Mouse (Mus musculus): Measurements from ENCODE around the gene Gpr3. TPM values are rescaled to one million over a fixed set of nuclear protein-coding genes. Genes with fewer than 3 reads are reported as not detected.

The Gpr3 gene
- polyA plus RNA-seq, 1 experiment from 2014 or later: 0.19 TPM

DNA sequence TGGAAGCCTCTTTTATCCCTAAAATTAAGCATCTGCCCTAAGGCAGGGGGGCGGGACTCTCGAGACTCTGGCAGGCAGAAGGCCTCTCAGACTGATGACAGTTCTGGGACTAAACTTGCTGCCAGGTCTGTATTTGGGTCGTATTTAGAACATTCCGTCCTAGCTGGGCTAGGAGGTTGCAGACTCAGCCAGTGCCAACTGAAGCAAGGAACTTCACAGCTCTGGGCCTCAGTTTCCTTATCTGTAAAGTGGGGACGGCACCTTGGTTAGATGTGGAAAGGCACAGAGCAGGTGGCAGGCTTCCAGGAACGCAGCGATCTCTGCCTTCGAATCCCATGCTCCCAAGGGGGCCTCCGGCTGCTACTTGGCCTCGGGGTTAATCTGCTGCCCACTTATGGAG lies 13.7 kb upstream of the Gpr3 start:
- no peak overlapping the region for H3K27ac ChIP-seq (ENCODE audit: low read depth, low read length)
- peaks cover 3% of the 10 kb centered on the region for H3K27me3 ChIP-seq (ENCODE audit: control insufficient read depth, insufficient read depth, low read length)
- H3K36me3 ChIP-seq (ENCODE audit: control insufficient read depth, insufficient read depth, low read length): no peaks in the 10 kb centered on the region
- no peak overlapping the region for H3K9ac ChIP-seq (ENCODE audit: low read depth, low read length)
- H3K9me3 ChIP-seq (ENCODE audit: control insufficient read depth, low read length): no peaks in the 10 kb centered on the region
- WGBS: 76% methylated on average over 10 of the region's 10 CpGs
- DNase-seq (ENCODE audit: low spot score): no peak
- ATAC-seq (ENCODE audit: low FRiP score): no peak
- no peak overlapping the region for H3K4me2 ChIP-seq (replicated peaks; ENCODE audit: low read depth, low read length)
- no peak overlapping the region for H3K4me3 ChIP-seq (ENCODE audit: low read depth, low read length)
- no peaks in the 10 kb centered on the region for H3K4me1 ChIP-seq (replicated peaks; ENCODE audit: control insufficient read depth, insufficient read depth, low read length)

DNA sequence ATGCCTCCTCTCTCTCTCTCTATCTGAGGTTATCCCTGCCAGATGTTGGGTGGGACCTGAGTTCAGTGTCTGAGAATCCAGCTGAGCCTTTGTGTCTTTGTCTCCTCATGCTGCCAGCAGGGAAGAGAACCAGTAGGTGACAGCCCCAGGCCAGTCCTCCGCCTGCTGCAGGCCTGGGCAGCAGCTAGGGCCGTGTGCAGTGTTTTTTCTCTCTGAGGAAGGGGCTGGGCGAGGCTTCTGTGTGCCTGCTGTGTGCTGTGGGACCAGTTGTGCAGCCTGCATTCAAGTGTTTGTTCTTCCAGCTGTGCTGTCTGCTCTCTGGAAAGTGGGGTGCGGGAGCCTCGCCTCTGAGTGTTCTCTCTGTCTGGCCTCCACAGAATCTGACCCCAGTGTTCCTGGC lies 11.5 kb upstream of the Gpr3 start:
- WGBS: 51% methylated on average over 5 of the region's 5 CpGs
- DNase-seq (ENCODE audit: low spot score) (no peak), ATAC-seq (ENCODE audit: low FRiP score) (no peak)
- Histone ChIP-seq H3K27me3 (ENCODE audit: control insufficient read depth, insufficient read depth, low read length) (peaks cover 14% of the 10 kb centered on the region), H3K4me2 (replicated peaks; ENCODE audit: low read depth, low read length) (no peak overlapping the region), H3K36me3 (ENCODE audit: control insufficient read depth, insufficient read depth, low read length) (no peaks in the 10 kb centered on the region), H3K27ac (ENCODE audit: low read depth, low read length) (no peak overlapping the region), H3K4me1 (replicated peaks; ENCODE audit: control insufficient read depth, insufficient read depth, low read length) (0 out of 2 replicates have a peak, but pooled peaks cover 2% of the 10 kb centered on the region), H3K4me3 (ENCODE audit: low read depth, low read length) (no peak overlapping the region), H3K9ac (ENCODE audit: low read depth, low read length) (no peak overlapping the region), H3K9me3 (ENCODE audit: control insufficient read depth, low read length) (no peaks in the 10 kb centered on the region)

DNA sequence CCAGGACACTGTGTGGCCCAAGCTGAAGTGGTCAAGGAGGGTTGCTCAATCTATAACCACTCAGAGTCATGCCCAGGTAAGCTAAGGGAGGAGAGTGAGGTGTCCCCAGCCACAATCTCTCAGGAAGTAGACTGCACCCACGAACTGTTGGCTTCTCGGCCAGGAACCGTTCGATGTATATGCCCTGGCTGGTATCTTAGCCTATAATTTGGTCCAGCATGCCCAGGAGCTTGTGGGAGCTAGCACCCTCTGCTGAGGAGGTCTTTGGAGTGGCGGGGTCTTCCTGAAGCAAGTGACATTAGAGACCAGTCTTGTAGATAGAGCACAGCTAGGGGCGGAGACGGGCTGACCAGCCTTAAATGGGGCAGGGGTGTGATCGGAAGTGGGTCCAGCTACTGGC lies 9.4 kb upstream of the Gpr3 start:
- ATAC-seq (ENCODE audit: low FRiP score) (no peak), DNase-seq (ENCODE audit: low spot score) (no peak)
- Histone ChIP-seq H3K4me2 (replicated peaks; ENCODE audit: low read depth, low read length) (no peak overlapping the region), H3K4me1 (replicated peaks; ENCODE audit: control insufficient read depth, insufficient read depth, low read length) (0 out of 2 replicates have a peak, but pooled peaks cover 2% of the 10 kb centered on the region), H3K9ac (ENCODE audit: low read depth, low read length) (no peak overlapping the region), H3K27me3 (ENCODE audit: control insufficient read depth, insufficient read depth, low read length) (peaks cover 14% of the 10 kb centered on the region), H3K4me3 (ENCODE audit: low read depth, low read length) (no peak overlapping the region), H3K9me3 (ENCODE audit: control insufficient read depth, low read length) (no peaks in the 10 kb centered on the region), H3K36me3 (ENCODE audit: control insufficient read depth, insufficient read depth, low read length) (no peaks in the 10 kb centered on the region), H3K27ac (ENCODE audit: low read depth, low read length) (no peak overlapping the region)
- WGBS: 84% methylated on average over 8 of the region's 8 CpGs

DNA sequence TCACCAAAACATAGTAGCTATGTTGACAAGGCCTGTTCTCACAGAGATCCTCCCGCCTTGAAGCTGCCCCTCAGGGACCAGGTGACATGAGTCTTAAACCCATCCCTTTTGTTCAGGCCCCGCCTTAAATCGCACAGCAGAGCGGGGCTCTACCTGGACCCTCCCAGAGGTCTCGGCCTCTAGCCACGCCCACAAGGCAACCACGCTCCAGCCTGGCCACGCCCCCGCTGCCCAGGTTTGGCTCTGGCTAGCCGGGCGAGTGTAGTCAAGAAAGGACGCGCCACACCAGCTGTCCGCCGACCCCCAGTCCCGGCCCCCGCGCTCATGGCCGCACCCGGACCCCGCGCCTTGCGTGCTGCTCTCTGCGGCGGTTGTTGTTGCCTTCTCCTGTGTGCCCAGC lies 8.3 kb upstream of the Gpr3 start:
- Histone ChIP-seq H3K9ac (ENCODE audit: low read depth, low read length) (peak overlapping the region; percentile 34; the same call in 1 of the 2 replicates), H3K4me1 (replicated peaks; ENCODE audit: control insufficient read depth, insufficient read depth, low read length) (0 out of 2 replicates have a peak, but pooled peaks cover 2% of the 10 kb centered on the region), H3K36me3 (ENCODE audit: control insufficient read depth, insufficient read depth, low read length) (no peaks in the 10 kb centered on the region), H3K4me2 (replicated peaks; ENCODE audit: low read depth, low read length) (peak overlapping the region; percentile 43), H3K9me3 (ENCODE audit: control insufficient read depth, low read length) (no peaks in the 10 kb centered on the region), H3K27me3 (ENCODE audit: control insufficient read depth, insufficient read depth, low read length) (peaks cover 14% of the 10 kb centered on the region), H3K4me3 (ENCODE audit: low read depth, low read length) (peak overlapping the region; percentile 17; the same call in 1 of the 2 replicates), H3K27ac (ENCODE audit: low read depth, low read length) (no peak overlapping the region)
- DNase-seq (ENCODE audit: low spot score): peak; percentile 64
- no peak for ATAC-seq (ENCODE audit: low FRiP score)
- 3% methylated on average over 23 of the region's 25 CpGs for WGBS

DNA sequence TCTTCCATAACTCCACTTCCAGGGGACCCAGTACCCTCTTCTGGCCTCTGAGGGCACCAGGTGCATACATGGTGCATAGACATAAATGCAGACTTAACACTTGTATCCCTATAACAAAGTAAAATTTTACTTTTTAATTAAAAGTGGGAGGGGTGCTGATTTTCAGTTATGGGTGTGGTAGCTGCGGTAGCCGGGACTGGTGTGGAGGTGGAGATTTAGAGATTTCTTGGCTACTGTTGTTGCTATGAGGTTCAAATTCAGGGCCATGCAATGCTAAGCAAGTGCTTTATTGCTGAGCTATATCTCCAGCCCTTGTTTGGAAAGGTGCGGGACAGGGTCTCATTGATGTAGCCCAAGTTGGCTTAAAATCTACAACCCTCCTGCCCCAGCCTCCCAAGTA lies 6.4 kb upstream of the Gpr3 start:
- DNase-seq (ENCODE audit: low spot score) (no peak), ATAC-seq (ENCODE audit: low FRiP score) (no peak)
- no peak overlapping the region for H3K4me2 ChIP-seq (replicated peaks; ENCODE audit: low read depth, low read length)
- H3K9ac ChIP-seq (ENCODE audit: low read depth, low read length): no peak overlapping the region
- 0 out of 2 replicates have a peak, but pooled peaks cover 2% of the 10 kb centered on the region for H3K4me1 ChIP-seq (replicated peaks; ENCODE audit: control insufficient read depth, insufficient read depth, low read length)
- no peak overlapping the region for H3K27ac ChIP-seq (ENCODE audit: low read depth, low read length)
- H3K4me3 ChIP-seq (ENCODE audit: low read depth, low read length): no peak overlapping the region
- no peaks in the 10 kb centered on the region for H3K9me3 ChIP-seq (ENCODE audit: control insufficient read depth, low read length)
- H3K27me3 ChIP-seq (ENCODE audit: control insufficient read depth, insufficient read depth, low read length): peaks cover 21% of the 10 kb centered on the region
- no peaks in the 10 kb centered on the region for H3K36me3 ChIP-seq (ENCODE audit: control insufficient read depth, insufficient read depth, low read length)
- 94% methylated on average over 3 of the region's 3 CpGs for WGBS

DNA sequence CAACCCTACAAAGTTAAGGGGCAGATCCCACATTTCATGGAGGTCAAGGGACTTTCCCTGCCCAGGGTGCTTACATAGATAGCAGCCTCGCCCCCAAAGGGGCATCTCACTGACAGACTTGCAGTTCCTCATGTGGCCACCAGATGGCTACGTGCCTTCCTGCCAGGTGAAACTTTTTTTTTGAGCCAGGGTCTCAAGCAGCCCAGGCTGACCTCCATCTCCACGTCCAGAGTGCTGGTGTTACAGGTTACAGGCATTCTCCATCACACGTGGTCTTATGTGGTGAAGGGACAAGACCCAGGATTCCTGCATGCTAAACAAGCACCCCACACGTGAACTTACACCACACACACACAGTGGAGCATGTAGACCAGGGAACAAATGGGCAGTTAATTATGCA lies 5.3 kb upstream of the Gpr3 start:
- no peaks in the 10 kb centered on the region for H3K36me3 ChIP-seq (ENCODE audit: control insufficient read depth, insufficient read depth, low read length)
- H3K27me3 ChIP-seq (ENCODE audit: control insufficient read depth, insufficient read depth, low read length): peaks cover 30% of the 10 kb centered on the region
- peaks cover 6% of the 10 kb centered on the region; the same call in 1 of the 2 replicates for H3K4me1 ChIP-seq (replicated peaks; ENCODE audit: control insufficient read depth, insufficient read depth, low read length)
- no peak for ATAC-seq (ENCODE audit: low FRiP score)
- H3K9ac ChIP-seq (ENCODE audit: low read depth, low read length): no peak overlapping the region
- H3K4me3 ChIP-seq (ENCODE audit: low read depth, low read length): no peak overlapping the region
- H3K4me2 ChIP-seq (replicated peaks; ENCODE audit: low read depth, low read length): no peak overlapping the region
- no peak overlapping the region for H3K27ac ChIP-seq (ENCODE audit: low read depth, low read length)
- H3K9me3 ChIP-seq (ENCODE audit: control insufficient read depth, low read length): no peaks in the 10 kb centered on the region
- peak; percentile 82 for DNase-seq (ENCODE audit: low spot score)
- whole genome bisulfite sequencing: under 1% methylated on average over 5 of the region's 5 CpGs

DNA sequence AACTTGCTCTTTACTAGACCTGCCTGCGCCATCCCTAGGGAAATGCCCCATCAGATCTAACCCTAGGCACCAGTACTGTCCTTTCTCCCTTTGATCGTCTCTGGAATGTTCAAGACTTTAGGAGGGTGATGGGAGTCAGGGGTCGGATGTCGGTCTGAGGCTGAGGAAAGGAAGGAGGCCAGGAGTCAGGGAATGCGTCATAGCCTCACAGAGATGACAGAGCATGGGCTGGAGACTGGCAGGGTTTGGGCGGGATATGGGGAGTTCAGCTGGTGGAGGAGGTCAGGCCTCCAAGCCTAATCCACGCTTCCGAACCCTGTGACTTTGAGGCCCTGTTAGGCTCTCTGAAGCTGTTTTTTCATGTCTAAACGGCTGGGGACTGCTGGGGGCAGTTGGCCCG lies 1.3 kb upstream of the Gpr3 start:
- H3K9me3 ChIP-seq (ENCODE audit: control insufficient read depth, low read length): no peaks in the 10 kb centered on the region
- 10% methylated on average over 10 of the region's 10 CpGs for WGBS
- peaks cover 29% of the 10 kb centered on the region for H3K27me3 ChIP-seq (ENCODE audit: control insufficient read depth, insufficient read depth, low read length)
- H3K36me3 ChIP-seq (ENCODE audit: control insufficient read depth, insufficient read depth, low read length): no peaks in the 10 kb centered on the region
- peak overlapping the region; percentile 29; the same call in 1 of the 2 replicates for H3K4me2 ChIP-seq (replicated peaks; ENCODE audit: low read depth, low read length)
- ATAC-seq (ENCODE audit: low FRiP score): no peak
- no peak for DNase-seq (ENCODE audit: low spot score)
- no peak overlapping the region for H3K27ac ChIP-seq (ENCODE audit: low read depth, low read length)
- H3K9ac ChIP-seq (ENCODE audit: low read depth, low read length): no peak overlapping the region
- H3K4me3 ChIP-seq (ENCODE audit: low read depth, low read length): peak overlapping the region; percentile 4; the same call in 1 of the 2 replicates
- peaks cover 7% of the 10 kb centered on the region; the same call in 1 of the 2 replicates for H3K4me1 ChIP-seq (replicated peaks; ENCODE audit: control insufficient read depth, insufficient read depth, low read length)

DNA sequence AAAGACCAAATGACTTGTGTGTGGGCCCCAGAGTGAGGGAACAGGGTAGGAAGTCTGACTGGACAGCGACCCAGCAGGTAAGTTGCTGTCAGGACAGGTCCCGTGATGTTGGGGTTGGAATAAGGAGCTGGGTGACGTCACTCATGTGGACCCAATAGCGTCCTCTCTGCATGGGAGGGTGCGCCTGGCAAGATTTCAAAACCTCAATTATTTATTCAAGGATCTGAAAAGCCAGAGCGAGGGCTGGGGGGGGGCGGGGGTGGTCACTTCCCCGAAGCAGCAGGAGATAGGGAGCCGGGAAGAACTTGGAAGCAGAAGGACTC lies 893 bp upstream of the Gpr3 start:
- Histone ChIP-seq H3K4me3 (ENCODE audit: low read depth, low read length) (peak overlapping the region; percentile 4; the same call in 1 of the 2 replicates), H3K27me3 (ENCODE audit: control insufficient read depth, insufficient read depth, low read length) (peaks cover 29% of the 10 kb centered on the region), H3K4me1 (replicated peaks; ENCODE audit: control insufficient read depth, insufficient read depth, low read length) (peaks cover 7% of the 10 kb centered on the region; the same call in 1 of the 2 replicates), H3K9ac (ENCODE audit: low read depth, low read length) (no peak overlapping the region), H3K27ac (ENCODE audit: low read depth, low read length) (no peak overlapping the region), H3K36me3 (ENCODE audit: control insufficient read depth, insufficient read depth, low read length) (no peaks in the 10 kb centered on the region), H3K9me3 (ENCODE audit: control insufficient read depth, low read length) (no peaks in the 10 kb centered on the region), H3K4me2 (replicated peaks; ENCODE audit: low read depth, low read length) (peak overlapping the region; percentile 29)
- 0% methylated on average over 9 of the region's 9 CpGs for WGBS
- no peak for DNase-seq (ENCODE audit: low spot score)
- no peak for ATAC-seq (ENCODE audit: low FRiP score)

DNA sequence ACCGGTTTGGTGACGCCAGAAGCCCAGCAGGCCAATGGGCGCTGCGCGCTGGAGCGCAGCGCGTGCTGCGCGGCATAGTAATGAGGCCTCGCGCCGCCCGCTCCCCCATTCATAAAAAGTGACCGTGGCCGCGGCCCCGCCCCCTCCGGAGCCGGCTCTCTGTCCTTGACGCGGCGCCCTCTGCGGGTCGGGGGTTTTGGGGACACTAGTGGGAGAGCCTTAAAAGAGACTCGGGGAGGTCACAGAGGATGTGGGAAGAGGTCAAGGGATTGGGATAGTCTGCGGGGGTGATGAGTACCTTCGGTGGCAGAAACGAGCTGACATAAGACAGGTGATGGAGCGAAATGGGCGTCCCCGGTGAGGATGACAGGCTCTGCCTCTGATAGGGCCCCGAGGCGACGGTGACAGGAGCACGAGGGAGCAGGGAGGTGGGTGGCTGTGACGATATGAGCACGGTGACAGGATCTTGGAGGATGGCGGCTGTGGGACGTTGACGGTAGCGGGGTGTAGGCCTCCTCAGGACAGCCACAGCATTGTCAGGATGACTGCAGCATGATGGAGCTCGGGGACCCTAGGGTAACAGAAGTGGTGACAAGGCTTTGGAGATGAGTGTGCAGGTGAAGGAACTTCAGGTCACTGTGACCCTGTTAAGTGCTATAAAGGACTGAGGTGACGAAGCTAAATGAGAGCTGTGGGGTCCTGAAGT lies 379 bp upstream of the Gpr3 start:
- H3K9me3 ChIP-seq (ENCODE audit: control insufficient read depth, low read length): no peaks in the 10 kb centered on the region
- peak; percentile 92 for ATAC-seq (ENCODE audit: low FRiP score)
- peak; percentile 86 for DNase-seq (ENCODE audit: low spot score)
- H3K27me3 ChIP-seq (ENCODE audit: control insufficient read depth, insufficient read depth, low read length): peaks cover 29% of the 10 kb centered on the region
- H3K4me3 ChIP-seq (ENCODE audit: low read depth, low read length): peak overlapping the region; percentile 61
- peaks cover 7% of the 10 kb centered on the region; the same call in 1 of the 2 replicates for H3K4me1 ChIP-seq (replicated peaks; ENCODE audit: control insufficient read depth, insufficient read depth, low read length)
- 3% methylated on average over 40 of the region's 44 CpGs for WGBS
- H3K36me3 ChIP-seq (ENCODE audit: control insufficient read depth, insufficient read depth, low read length): no peaks in the 10 kb centered on the region
- H3K4me2 ChIP-seq (replicated peaks; ENCODE audit: low read depth, low read length): peak overlapping the region; percentile 97
- H3K27ac ChIP-seq (ENCODE audit: low read depth, low read length): no peak overlapping the region
- no peak overlapping the region for H3K9ac ChIP-seq (ENCODE audit: low read depth, low read length)

Data from hindbrain, embryonic 11.5 days (tissue).